Mouse (Mus musculus): ENCODE data around the gene Pacsin2.

DNA sequence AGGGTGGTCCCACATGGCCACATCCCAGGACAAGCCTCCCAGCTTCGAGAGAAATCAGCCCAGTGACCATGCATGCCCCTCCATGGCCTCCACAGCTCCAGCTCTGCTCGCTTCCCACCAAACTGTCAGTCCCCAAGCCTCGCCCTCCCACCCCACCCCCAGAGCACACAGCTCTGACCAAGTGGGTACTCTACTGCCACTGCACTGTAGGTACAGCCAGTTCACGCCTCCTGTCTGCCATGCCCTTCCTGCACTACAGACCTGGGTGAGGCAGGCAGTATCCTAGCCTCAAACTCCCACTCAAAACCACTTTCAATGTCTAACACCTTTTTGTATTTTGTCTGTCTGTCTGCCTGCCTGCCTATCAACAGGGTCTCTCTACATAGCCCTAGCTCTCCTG is 53.7 kb downstream of the Pacsin2 start:
- no peak for TF ChIP-seq POLR2A (IDR thresholded peaks at IDR 0.05; ENCODE audit: control insufficient read depth, extremely low read depth, insufficient read depth, low read length, poor library complexity)
- no peak for TF ChIP-seq CTCF (IDR thresholded peaks at IDR 0.05; ENCODE audit: borderline replicate concordance, control insufficient read depth, extremely low read depth, insufficient read depth, low read length, poor library complexity)

Data from thymus, adult 2 months (tissue).